ENCODE assay signal across 23 mouse cellular contexts in the genomic region with DNA sequence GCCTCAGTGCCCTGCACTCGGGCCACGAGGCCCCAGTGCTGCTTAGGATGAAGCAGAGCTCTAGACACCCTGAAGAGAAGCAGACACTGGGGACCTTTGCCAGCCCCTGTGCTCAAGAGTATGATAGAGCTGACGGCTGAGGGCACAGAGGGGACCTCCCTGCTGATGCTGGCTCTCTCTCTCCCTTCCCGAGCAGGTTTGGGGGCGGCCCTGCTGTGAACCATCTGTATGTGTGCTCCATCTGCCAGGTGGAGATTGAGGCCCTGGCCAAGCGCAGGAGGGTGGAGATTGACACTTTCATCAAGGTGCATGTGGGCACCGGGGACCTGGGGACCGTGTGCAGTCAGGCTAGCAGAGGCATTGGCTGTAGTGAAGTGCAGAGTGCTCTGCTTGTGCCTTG. TPM values are rescaled to one million over a fixed set of nuclear protein-coding genes. Genes with fewer than 3 reads are reported as not detected.
DNase-seq lines count a peak whose midpoint lies in the region; ATAC-seq and TF ChIP-seq lines count a peak whose summit lies in the region.
"Had no signal": no experiment of that assay in that cellular context is flagged by ENCODE, and none has a peak within 500 bp of the region (broad histone marks: within the 10 kb centered on the region; RNA-seq: fewer than 3 reads in every experiment).

No protein-coding gene starts in this region.

- H3K9ac ChIP-seq in hindbrain, postnatal 0 days (replicated peaks; ENCODE audit: low read length), result no peak overlapping the region
- H3K9ac ChIP-seq in forebrain, embryonic 13.5 days, result no peak overlapping the region
- H3K9ac ChIP-seq: hindbrain, embryonic 12.5 days; intestine, embryonic 15.5 days had no signal

- no peaks in the 10 kb centered on the region for H3K9me3 ChIP-seq in hindbrain, postnatal 0 days (ENCODE audit: low read length)
- H3K9me3 ChIP-seq in forebrain, embryonic 13.5 days (replicated peaks), result no peaks in the 10 kb centered on the region
- H3K9me3 ChIP-seq: embryonic facial prominence, embryonic 10.5 days; G1E; heart, embryonic 10.5 days; hindbrain, embryonic 12.5 days; intestine, embryonic 15.5 days had no signal

- no peaks in the 10 kb centered on the region for H3K4me1 ChIP-seq in hindbrain, postnatal 0 days (ENCODE audit: insufficient read depth, low read length)
- no peaks in the 10 kb centered on the region for H3K4me1 ChIP-seq in forebrain, embryonic 13.5 days
- H3K4me1 ChIP-seq: embryonic facial prominence, embryonic 10.5 days; hindbrain, embryonic 12.5 days; intestine, embryonic 15.5 days had no signal

- TF ChIP-seq CTCF in hindbrain, postnatal 0 days (IDR thresholded peaks at IDR 0.05; ENCODE audit: low read depth), result no peak

- 78% methylated on average over 8 of the region's 8 CpGs for WGBS in hindbrain, postnatal 0 days
- 89% methylated on average over 8 of the region's 8 CpGs for WGBS in forebrain, embryonic 13.5 days

- no peak for DNase-seq in cerebellum, postnatal 4 days (ENCODE audit: low spot score in 2 of 2)
- DNase-seq in cerebellum, adult 11-12 months, result peak; percentile 97
- DNase-seq in cerebellum, adult 9-10 months, result peak; percentile 96
- DNase-seq in cerebellum, postnatal 25 days, result peak; percentile 95
- no peak for DNase-seq in lung, adult 18-20 months
- no peak for DNase-seq in hindbrain, postnatal 0 days (ENCODE audit: low spot score)
- DNase-seq: adrenal gland, postnatal 10 days; B cell, adult 2 months; gastrocnemius, adult 2 months; gastrocnemius, postnatal 25 days; heart, postnatal 10 days; heart, postnatal 4 days; kidney, adult 18-20 months had no signal

- peak; percentile 78 for ATAC-seq in cerebellum, adult (ENCODE audit: insufficient number of reproducible peaks, low FRiP score, low TSS enrichment)
- ATAC-seq in hindbrain, postnatal 0 days, result no peak
- ATAC-seq in forebrain, embryonic 13.5 days, result no peak
- ATAC-seq: CD4-positive, CD25-positive, alpha-beta regulatory T cell, adult 4 months; forebrain, embryonic 14.5 days; hindbrain, embryonic 16.5 days; intestine, embryonic 15.5 days had no signal

- H3K4me3 ChIP-seq in hindbrain, postnatal 0 days (ENCODE audit: low read length), result no peak overlapping the region
- H3K4me3 ChIP-seq in forebrain, embryonic 13.5 days, result no peak overlapping the region
- H3K4me3 ChIP-seq: embryonic facial prominence, embryonic 10.5 days; gastrocnemius, adult 2 months; heart, embryonic 10.5 days; hindbrain, embryonic 12.5 days; intestine, embryonic 15.5 days had no signal

- no peak overlapping the region for H3K27ac ChIP-seq in hindbrain, postnatal 0 days
- no peak overlapping the region for H3K27ac ChIP-seq in forebrain, embryonic 13.5 days
- H3K27ac ChIP-seq: embryonic facial prominence, embryonic 10.5 days; gastrocnemius, adult 2 months; heart, embryonic 10.5 days; hindbrain, embryonic 12.5 days; intestine, embryonic 15.5 days had no signal

- no peak overlapping the region for H3K4me2 ChIP-seq in hindbrain, postnatal 0 days (ENCODE audit: low read depth, low read length)
- no peak overlapping the region for H3K4me2 ChIP-seq in forebrain, embryonic 13.5 days
- H3K4me2 ChIP-seq: hindbrain, embryonic 12.5 days; intestine, embryonic 15.5 days had no signal

- H3K27me3 ChIP-seq in hindbrain, postnatal 0 days (ENCODE audit: insufficient read depth, low read length), result no peaks in the 10 kb centered on the region
- H3K27me3 ChIP-seq in forebrain, embryonic 13.5 days, result no peaks in the 10 kb centered on the region
- H3K27me3 ChIP-seq: hindbrain, embryonic 12.5 days; intestine, embryonic 15.5 days had no signal

- peaks cover 40% of the 10 kb centered on the region for H3K36me3 ChIP-seq in hindbrain, postnatal 0 days (ENCODE audit: insufficient read depth, low read length)
- peaks cover 69% of the 10 kb centered on the region for H3K36me3 ChIP-seq in forebrain, embryonic 13.5 days (ENCODE audit: poor library complexity, severe bottlenecking)

RNA-seq across cellular contexts. Expression of a gene that starts 36.4 kb away (rescaled TPM):
- total RNA-seq in hindbrain, postnatal 0 days (2014; rRNA removed), result 43.0 and 49.9 TPM in 2 replicates
- 30.4 and 32.0 TPM in 2 replicates for polyA plus RNA-seq in hindbrain, postnatal 0 days (2015; fragmentation: Nextera tagmentation; extraction: Ambion mirVana)
- 34.6 and 35.2 TPM in 2 replicates for polyA plus RNA-seq in forebrain, embryonic 13.5 days (2015; fragmentation: Nextera tagmentation; extraction: Ambion mirVana)

RNA-seq across cellular contexts. Expression of a gene that starts 36.5 kb away (rescaled TPM):
- 19.7 and 22.2 TPM in 2 replicates for total RNA-seq in hindbrain, postnatal 0 days (2014; rRNA removed)
- 84.8 and 89.5 TPM in 2 replicates for polyA plus RNA-seq in hindbrain, postnatal 0 days (2015; fragmentation: Nextera tagmentation; extraction: Ambion mirVana)
- 75.7 and 81.0 TPM in 2 replicates for polyA plus RNA-seq in forebrain, embryonic 13.5 days (2015; fragmentation: Nextera tagmentation; extraction: Ambion mirVana)

RNA-seq across cellular contexts. Expression of a gene that starts 50.8 kb away (rescaled TPM):
- total RNA-seq in hindbrain, postnatal 0 days (2014; rRNA removed), result 62.4 and 64.0 TPM in 2 replicates
- 81.5 and 83.2 TPM in 2 replicates for polyA plus RNA-seq in hindbrain, postnatal 0 days (2015; fragmentation: Nextera tagmentation; extraction: Ambion mirVana)
- 95.0 and 105 TPM in 2 replicates for polyA plus RNA-seq in forebrain, embryonic 13.5 days (2015; fragmentation: Nextera tagmentation; extraction: Ambion mirVana)

Comparison
In these comparisons a context has a peak if more than half of its experiments do, and no peak if none do; other contexts are left out.
1. DNase-seq: peak in cerebellum, adult 11-12 months (single experiment), cerebellum, adult 9-10 months (single experiment) and cerebellum, postnatal 25 days (2 of 2); none in cerebellum, postnatal 4 days (0 of 2), lung, adult 18-20 months (0 of 2) and hindbrain, postnatal 0 days (single experiment).